ENCODE assay signal across 8 mouse cellular contexts in the genomic region with DNA sequence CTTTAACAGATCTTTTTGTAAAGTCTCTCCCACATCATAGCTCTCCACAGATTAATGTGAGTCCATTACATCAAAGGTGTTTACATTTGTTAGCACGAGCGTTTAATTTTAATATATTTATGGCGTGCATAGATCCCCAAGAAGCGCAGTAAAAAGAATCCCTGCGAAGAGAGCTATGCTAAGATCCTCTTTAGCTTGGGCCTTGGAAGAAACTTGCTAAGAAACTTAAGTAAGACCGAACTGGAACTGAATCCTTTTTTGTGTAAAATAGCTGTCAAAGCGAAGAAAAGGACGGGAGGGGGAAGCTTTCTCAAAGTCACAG. TPM values are rescaled to one million over a fixed set of nuclear protein-coding genes. Genes with fewer than 3 reads are reported as not detected.
DNase-seq lines count a peak whose midpoint lies in the region; ATAC-seq and TF ChIP-seq lines count a peak whose summit lies in the region.

No protein-coding gene starts in this region.

- no peaks in the 10 kb centered on the region for H3K9me3 ChIP-seq in heart, embryonic 12.5 days (replicated peaks)
- no peaks in the 10 kb centered on the region for H3K9me3 ChIP-seq in ES-Bruce4 (replicated peaks; ENCODE audit: control insufficient read depth, insufficient read depth, low read length, poor library complexity, severe bottlenecking)
- no peaks in the 10 kb centered on the region for H3K9me3 ChIP-seq in forebrain, embryonic 16.5 days (ENCODE audit: control insufficient read depth, low read length)
- H3K9me3 ChIP-seq in liver, embryonic 16.5 days (replicated peaks; ENCODE audit: control insufficient read depth, low read length), result no peaks in the 10 kb centered on the region

- H3K36me3 ChIP-seq in heart, embryonic 12.5 days, result no peaks in the 10 kb centered on the region
- no peaks in the 10 kb centered on the region for H3K36me3 ChIP-seq in ES-Bruce4 (ENCODE audit: control insufficient read depth, insufficient read depth, low read length, poor library complexity, severe bottlenecking)
- H3K36me3 ChIP-seq in forebrain, embryonic 16.5 days (ENCODE audit: control insufficient read depth, insufficient read depth), result no peaks in the 10 kb centered on the region
- H3K36me3 ChIP-seq in liver, embryonic 16.5 days (ENCODE audit: control insufficient read depth, insufficient read depth), result no peaks in the 10 kb centered on the region

- TF ChIP-seq EP300 in ES-Bruce4 (IDR thresholded peaks at IDR 0.05; ENCODE audit: insufficient read depth, low read depth, low read length), result no peak

- 0 out of 2 replicates have a peak, but pooled peaks cover 7% of the 10 kb centered on the region for H3K27me3 ChIP-seq in heart, embryonic 12.5 days (replicated peaks)
- H3K27me3 ChIP-seq in ES-Bruce4 (ENCODE audit: control insufficient read depth, insufficient read depth, low read length, poor library complexity, severe bottlenecking), result no peaks in the 10 kb centered on the region; the same call in 1 of the 2 replicates
- peaks cover 8% of the 10 kb centered on the region for H3K27me3 ChIP-seq in forebrain, embryonic 16.5 days (replicated peaks; ENCODE audit: control insufficient read depth, insufficient read depth, low read length)
- no peaks in the 10 kb centered on the region for H3K27me3 ChIP-seq in liver, embryonic 16.5 days (ENCODE audit: control insufficient read depth, insufficient read depth, low read depth, low read length)

- no peaks in the 10 kb centered on the region for H3K4me1 ChIP-seq in heart, embryonic 12.5 days (replicated peaks)
- no peaks in the 10 kb centered on the region for H3K4me1 ChIP-seq in ES-Bruce4 (ENCODE audit: control insufficient read depth, insufficient read depth, low read length)
- H3K4me1 ChIP-seq in forebrain, embryonic 16.5 days (replicated peaks; ENCODE audit: control insufficient read depth, insufficient read depth, low read length), result peaks cover 9% of the 10 kb centered on the region
- H3K4me1 ChIP-seq in liver, embryonic 16.5 days (ENCODE audit: control insufficient read depth, low read depth, low read length), result peaks cover 15% of the 10 kb centered on the region

- TF ChIP-seq CTCF in ES-Bruce4 (IDR thresholded peaks at IDR 0.05; ENCODE audit: low read depth, low read length), result no peak

- 18% methylated on average over 8 of the region's 8 CpGs for WGBS in heart, embryonic 12.5 days
- 10% methylated on average over 8 of the region's 8 CpGs for WGBS in forebrain, embryonic 16.5 days
- 7% methylated on average over 8 of the region's 8 CpGs for WGBS in liver, embryonic 16.5 days (ENCODE audit: insufficient replicate concordance)

- peak overlapping the region; percentile 34 for H3K27ac ChIP-seq in heart, embryonic 12.5 days (ENCODE audit: poor library complexity, severe bottlenecking)
- no peak overlapping the region for H3K27ac ChIP-seq in ES-Bruce4 (ENCODE audit: insufficient read depth, low read length)
- no peak overlapping the region for H3K27ac ChIP-seq in forebrain, embryonic 16.5 days (ENCODE audit: low read length)
- H3K27ac ChIP-seq in liver, embryonic 16.5 days (ENCODE audit: low read length), result peak overlapping the region; percentile 95

- peak overlapping the region; percentile 72; the same call in 1 of the 2 replicates for H3K9ac ChIP-seq in heart, embryonic 12.5 days
- peak overlapping the region; percentile 41; the same call in 1 of the 2 replicates for H3K9ac ChIP-seq in ES-Bruce4 (ENCODE audit: low read depth, poor library complexity, severe bottlenecking)
- H3K9ac ChIP-seq in forebrain, embryonic 16.5 days (replicated peaks; ENCODE audit: low read depth, low read length), result no peak overlapping the region
- peak overlapping the region; percentile 97 for H3K9ac ChIP-seq in liver, embryonic 16.5 days (ENCODE audit: low read depth, low read length)

- TF ChIP-seq POLR2A in ES-Bruce4 (IDR thresholded peaks at IDR 0.05; ENCODE audit: insufficient read depth, low read length), result no peak

- ATAC-seq in heart, embryonic 12.5 days (ENCODE audit: insufficient number of reproducible peaks, low FRiP score), result no peak
- no peak for ATAC-seq in forebrain, embryonic 16.5 days
- no peak for ATAC-seq in liver, embryonic 16.5 days (ENCODE audit: low read depth)

- DNase-seq in heart, postnatal 10 days, result no peak
- no peak for DNase-seq in frontal cortex, postnatal 36 days (ENCODE audit: low spot score in 2 of 2)
- no peak for DNase-seq in cerebellum, postnatal 14 days
- DNase-seq in left cerebral cortex, adult 18-20 months (ENCODE audit: low spot score in 2 of 2), result no peak

- peak overlapping the region; percentile 97 for H3K4me2 ChIP-seq in heart, embryonic 12.5 days
- peak overlapping the region; percentile 66 for H3K4me2 ChIP-seq in forebrain, embryonic 16.5 days (ENCODE audit: low read length)
- peak overlapping the region; percentile 77 for H3K4me2 ChIP-seq in liver, embryonic 16.5 days (ENCODE audit: low read depth, low read length)

- peak overlapping the region; percentile 68 for H3K4me3 ChIP-seq in heart, embryonic 12.5 days
- peak overlapping the region; percentile 49 for H3K4me3 ChIP-seq in ES-Bruce4 (ENCODE audit: low read depth, low read length)
- peak overlapping the region; percentile 46 for H3K4me3 ChIP-seq in forebrain, embryonic 16.5 days (replicated peaks; ENCODE audit: low read length)
- peak overlapping the region; percentile 87 for H3K4me3 ChIP-seq in liver, embryonic 16.5 days (ENCODE audit: low read depth, low read length)

- intact Hi-C loops in heart, postnatal 10 days (cut with DNase I), result no loop called here

RNA-seq across cellular contexts. Expression of a gene that starts 1.0 kb away (rescaled TPM):
- polyA plus RNA-seq in heart, embryonic 12.5 days (2016; fragmentation: Nextera tagmentation; extraction: Ambion mirVana), result 0.58 and 1.2 TPM in 2 replicates
- total RNA-seq in heart, postnatal 10 days (2021), result under 1 TPM; 0.12 TPM
- not detected in 2 replicates for polyA plus RNA-seq in ES-Bruce4 (2011; ENCODE audit: insufficient read depth, insufficient read length, low read depth, missing spikeins)
- not detected in 2 replicates for polyA plus RNA-seq in forebrain, embryonic 16.5 days (2015; fragmentation: Nextera tagmentation; extraction: Ambion mirVana)
- polyA plus RNA-seq in liver, embryonic 16.5 days (2015; fragmentation: Nextera tagmentation; extraction: Ambion mirVana), result 18.7 and 19.7 TPM in 2 replicates
- total RNA-seq in left cerebral cortex, adult 18-20 months (2021), result under 1 TPM; 0.89 to 0.95 TPM

RNA-seq across cellular contexts. Expression of a gene that starts 34.0 kb away (rescaled TPM):
- 40.9 and 42.1 TPM in 2 replicates for polyA plus RNA-seq in heart, embryonic 12.5 days (2016; fragmentation: Nextera tagmentation; extraction: Ambion mirVana)
- 10 to 100 TPM; 17.8 to 22.8 TPM for total RNA-seq in heart, postnatal 10 days (2021)
- polyA plus RNA-seq in ES-Bruce4 (2011; ENCODE audit: insufficient read depth, insufficient read length, low read depth, missing spikeins), result 60.9 and 64.6 TPM in 2 replicates
- polyA plus RNA-seq in forebrain, embryonic 16.5 days (2015; fragmentation: Nextera tagmentation; extraction: Ambion mirVana), result 39.2 and 46.6 TPM in 2 replicates
- polyA plus RNA-seq in liver, embryonic 16.5 days (2015; fragmentation: Nextera tagmentation; extraction: Ambion mirVana), result 32.6 and 33.0 TPM in 2 replicates
- total RNA-seq in left cerebral cortex, adult 18-20 months (2021), result 10 to 100 TPM; 15.9 to 16.5 TPM

RNA-seq across cellular contexts. Expression of a gene that starts 34.0 kb away (rescaled TPM):
- polyA plus RNA-seq in heart, embryonic 12.5 days (2016; fragmentation: Nextera tagmentation; extraction: Ambion mirVana), result 8.2 and 8.5 TPM in 2 replicates
- total RNA-seq in heart, postnatal 10 days (2021), result 1 to 10 TPM; 6.5 to 7.6 TPM
- polyA plus RNA-seq in ES-Bruce4 (2011; ENCODE audit: insufficient read depth, insufficient read length, low read depth, missing spikeins), result 28.6 and 31.3 TPM in 2 replicates
- polyA plus RNA-seq in forebrain, embryonic 16.5 days (2015; fragmentation: Nextera tagmentation; extraction: Ambion mirVana), result 6.6 and 7.5 TPM in 2 replicates
- 2.7 and 3.0 TPM in 2 replicates for polyA plus RNA-seq in liver, embryonic 16.5 days (2015; fragmentation: Nextera tagmentation; extraction: Ambion mirVana)
- 1 to 10 TPM; 5.2 to 7.0 TPM for total RNA-seq in left cerebral cortex, adult 18-20 months (2021)

Comparison
In these comparisons a context has a peak if more than half of its experiments do, and no peak if none do; other contexts are left out.
1. H3K27ac ChIP-seq: peak in heart, embryonic 12.5 days (single experiment) and liver, embryonic 16.5 days (single experiment); none in ES-Bruce4 (single experiment) and forebrain, embryonic 16.5 days (single experiment).
2. Peak in every context shown above with its lines, with median percentiles within 50 percentile points of each other: H3K4me2 ChIP-seq and H3K4me3 ChIP-seq.